Mouse (Mus musculus): ENCODE results near the gene Sox9.

Gene Sox9

DNA sequence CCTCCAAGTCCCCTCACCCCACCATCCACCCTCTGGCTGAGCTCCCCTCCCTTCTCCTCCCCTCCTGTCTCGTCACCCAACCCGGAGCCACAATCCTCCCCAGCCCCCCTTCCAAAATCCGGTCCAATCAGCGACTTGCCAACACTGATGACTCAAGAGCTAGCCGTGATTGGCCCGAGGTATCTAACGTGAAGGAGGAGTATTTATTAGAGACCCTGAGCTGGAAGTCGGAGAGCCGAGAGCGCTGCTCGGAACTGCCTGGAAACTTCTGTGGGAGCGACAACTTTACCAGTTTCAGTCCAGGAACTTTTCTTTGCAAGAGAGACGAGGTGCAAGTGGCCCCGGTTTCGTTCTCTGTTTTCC lies at the start of gene Sox9:
Gene Sox9, plus strand, starts transcription at position 231 of the 363 bp plus-strand sequence.
- WGBS: under 1% methylated on average over 15 of the region's 15 CpGs

DNA sequence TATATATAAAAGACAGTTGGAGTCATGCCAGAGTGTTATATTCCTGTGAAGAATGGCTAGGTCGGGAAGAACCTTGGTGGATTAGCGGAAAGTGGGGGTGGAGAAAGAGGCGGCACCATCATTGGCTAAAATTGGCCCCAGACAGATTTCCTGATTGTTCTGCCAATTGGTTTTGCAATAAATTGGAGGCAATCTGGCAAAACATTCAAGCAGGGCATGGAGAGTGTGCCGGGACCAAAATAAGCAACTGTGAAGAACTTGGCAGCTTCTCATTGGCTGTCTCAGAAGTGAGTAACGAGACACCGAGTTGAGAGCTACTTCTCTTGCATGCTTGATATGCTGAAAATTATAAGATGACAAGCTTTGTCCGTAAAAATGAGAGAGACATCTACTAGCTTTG lies 49.6 kb upstream of the Sox9 start:
- WGBS: 38% methylated on average over 7 of the region's 7 CpGs

DNA sequence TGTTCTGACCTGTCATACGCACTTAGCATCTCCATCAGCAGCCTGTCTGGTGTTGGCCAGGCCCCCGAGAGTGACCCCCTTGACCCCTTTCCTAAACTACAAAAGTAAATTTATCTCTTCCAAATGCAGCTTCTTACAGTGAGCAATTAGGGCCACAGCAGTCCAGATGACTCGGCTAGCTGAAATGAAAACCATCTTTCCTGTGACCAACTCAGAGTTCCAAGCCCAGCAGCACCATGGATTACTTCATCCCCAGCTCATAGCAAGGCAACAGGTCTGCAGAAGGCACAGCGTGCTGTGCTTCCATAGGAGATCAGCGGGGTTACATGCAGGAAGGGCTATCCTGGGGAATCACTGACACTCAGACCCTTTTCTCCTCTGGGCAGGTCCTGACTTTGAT lies 45.0 kb upstream of the Sox9 start:
- WGBS: 82% methylated on average over 5 of the region's 5 CpGs

DNA sequence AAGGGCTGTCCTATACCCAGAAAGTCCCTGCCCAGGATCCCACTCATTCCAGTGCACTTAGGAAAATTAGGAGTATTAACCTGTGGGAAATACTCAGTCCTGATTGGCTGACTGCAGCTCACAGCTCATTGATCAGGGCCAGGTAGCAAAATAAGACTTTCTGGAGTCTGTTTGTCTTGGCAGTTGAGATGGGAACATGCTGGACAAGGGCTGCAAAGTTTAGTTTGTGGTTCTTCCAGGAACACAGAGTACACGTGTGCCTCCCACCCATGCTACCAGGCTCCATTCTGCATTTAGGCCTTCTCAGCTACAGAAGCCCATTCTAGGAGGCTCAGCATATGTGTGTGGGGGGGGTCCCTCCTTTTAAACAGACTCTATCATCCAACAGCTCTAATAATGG lies 42.3 kb upstream of the Sox9 start:
- 97% methylated on average over 1 of the region's 1 CpGs for WGBS

DNA sequence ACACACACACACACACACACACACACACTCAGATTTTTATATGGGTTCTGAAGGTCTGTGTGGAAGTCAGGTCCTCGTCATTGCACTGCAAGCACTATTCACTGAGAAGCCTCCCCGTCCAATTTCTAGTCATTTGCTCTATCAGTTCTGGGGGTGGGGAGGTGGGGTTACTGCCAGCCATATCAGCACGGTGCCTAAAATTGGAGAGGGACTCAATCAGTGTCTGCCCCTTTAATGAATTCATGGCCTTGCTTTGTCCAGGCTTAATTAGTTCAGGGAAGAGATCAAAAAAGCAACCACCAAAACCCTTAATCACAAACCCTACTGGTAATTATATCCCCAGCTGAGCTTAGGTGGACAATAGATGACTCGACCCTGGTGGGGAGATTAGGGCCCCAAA lies 25.5 kb upstream of the Sox9 start:
- 65% methylated on average over 4 of the region's 4 CpGs for WGBS

DNA sequence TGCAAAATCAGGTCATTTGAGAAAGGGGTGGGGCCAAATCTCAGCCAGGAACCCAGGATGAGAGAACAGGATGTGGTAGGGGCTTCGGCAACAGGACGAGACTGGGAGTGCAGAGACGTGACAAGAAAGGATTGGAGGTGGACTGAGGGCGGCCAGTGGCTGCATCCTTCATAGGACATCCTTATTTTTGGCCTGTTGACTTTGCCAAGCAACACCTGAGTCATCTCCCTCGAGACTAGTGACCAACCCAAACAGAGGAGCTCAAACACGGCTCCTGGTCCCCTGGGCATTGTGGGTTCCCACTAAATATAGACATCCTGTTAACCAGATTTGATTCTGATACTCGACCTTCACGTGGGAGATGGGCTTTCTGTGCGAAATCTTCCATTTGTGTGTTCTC lies 24.0 kb upstream of the Sox9 start:
- 57% methylated on average over 9 of the region's 9 CpGs for WGBS

DNA sequence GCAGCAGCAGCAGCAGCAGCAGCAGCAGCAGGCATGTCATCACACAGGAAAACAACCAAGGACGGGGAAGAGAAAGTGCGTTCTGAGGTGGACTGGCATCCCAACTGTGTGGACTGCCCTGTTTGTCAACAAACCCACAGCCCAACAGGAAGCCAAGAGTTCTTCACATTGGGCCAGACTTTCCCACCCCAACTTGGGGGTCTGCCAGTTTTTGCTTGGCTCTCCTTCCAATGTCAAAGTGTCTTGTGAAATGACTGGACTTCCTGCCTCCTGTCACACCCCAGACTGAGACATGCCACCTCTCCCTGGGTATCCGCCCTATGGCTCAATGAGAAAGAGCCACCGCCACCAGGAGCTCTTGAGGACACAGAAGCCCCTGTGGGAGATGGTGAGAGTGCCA lies 15.1 kb upstream of the Sox9 start:
- 78% methylated on average over 4 of the region's 4 CpGs for WGBS

DNA sequence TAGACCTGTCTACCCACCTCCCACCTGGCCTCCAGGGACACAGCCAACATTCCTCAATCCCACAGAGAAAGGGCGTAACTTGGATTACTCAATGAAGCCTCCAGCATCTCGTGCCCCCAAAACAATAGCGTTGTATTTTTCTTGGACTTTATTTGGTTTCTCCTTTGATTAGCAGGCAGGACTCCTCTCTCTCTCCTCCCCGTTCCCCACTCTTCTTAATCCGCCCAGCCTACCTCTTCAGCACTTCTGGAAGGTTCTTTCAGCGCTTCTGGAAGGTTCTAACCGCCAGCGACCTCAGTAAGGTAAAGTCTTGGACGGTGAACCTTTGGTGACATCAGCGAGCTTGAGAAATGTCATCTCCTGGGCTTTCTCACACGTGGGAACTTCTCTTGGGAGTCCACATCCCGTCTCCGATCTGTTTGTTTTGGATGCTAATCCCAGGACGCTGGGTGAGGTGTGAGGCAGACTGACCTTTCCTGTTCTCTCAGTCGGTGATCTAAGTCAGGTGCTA lies 14.4 kb upstream of the Sox9 start:
- WGBS: 86% methylated on average over 15 of the region's 15 CpGs

DNA sequence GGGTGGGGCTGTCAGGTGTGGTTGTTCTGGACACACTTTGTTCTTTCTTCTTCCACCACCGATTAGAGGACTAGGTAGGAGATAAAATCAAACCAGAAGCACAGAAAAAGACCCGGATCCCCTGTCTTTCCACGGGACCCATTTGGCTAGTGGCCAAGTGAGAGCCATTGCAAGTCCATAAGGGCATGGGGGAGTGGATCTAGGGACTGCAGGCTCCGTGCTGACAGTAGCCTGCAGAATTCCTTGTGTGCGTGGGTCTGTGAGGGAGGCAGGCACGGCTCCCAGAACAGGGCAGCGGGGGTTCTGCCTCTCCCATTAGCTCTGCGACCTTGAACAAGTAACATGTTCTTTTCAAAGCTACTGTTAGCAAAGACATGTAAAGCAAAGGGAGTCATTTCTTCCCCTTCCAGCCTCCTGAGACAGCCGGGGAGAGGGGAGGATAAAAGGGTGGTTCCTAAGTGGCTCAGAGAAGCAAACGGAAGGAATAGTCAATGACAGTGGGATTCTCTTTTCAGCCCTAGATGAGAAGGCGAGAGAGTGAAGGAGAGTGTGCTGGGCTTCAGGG lies 9.2 kb upstream of the Sox9 start:
- 42% methylated on average over 11 of the region's 11 CpGs for WGBS

DNA sequence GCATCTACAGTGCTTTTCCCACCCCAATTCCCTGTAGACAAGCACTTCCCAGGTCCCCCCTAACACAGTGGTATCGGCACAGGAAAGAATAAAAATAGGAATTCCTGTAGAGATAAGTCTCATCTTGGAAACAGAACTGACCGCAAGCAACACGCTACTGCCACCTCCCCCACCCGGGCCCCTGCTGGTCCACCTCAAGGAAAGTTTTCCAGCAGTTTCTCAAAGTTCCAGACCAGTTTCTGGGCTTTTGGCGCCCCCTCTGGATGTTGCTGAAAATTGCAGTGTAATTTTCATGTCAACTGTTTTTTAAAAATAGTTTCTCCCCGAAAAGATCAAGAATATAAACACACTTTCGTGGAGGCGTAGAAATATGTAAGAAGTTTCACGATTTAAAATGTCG lies 2.3 kb upstream of the Sox9 start:
- WGBS: 2% methylated on average over 10 of the region's 10 CpGs

DNA sequence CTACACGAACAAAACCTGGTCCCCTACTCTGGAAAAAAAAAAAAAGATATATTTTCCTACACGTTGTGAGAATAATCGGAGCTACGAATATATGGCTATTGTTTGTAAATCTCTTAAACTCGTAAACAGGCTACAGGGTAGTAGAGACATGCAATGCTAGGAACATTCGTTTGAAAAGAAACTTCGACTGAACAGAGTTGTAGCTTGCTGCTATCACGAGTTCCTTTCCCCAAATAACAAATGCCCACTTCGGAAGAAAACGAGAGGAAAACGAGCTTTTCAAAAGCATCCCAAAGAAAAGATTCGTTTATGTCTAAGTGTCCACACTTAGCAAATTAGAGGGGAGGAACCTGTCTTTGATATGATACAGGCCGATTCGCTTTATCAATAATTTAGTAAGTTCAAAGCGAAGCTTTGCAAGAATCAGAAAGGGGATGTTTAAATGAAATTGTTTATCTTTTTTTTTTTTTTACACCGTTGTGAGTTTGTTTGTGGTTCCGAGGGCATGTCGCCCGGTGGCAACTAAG lies 1.6 kb upstream of the Sox9 start:
- 14% methylated on average over 19 of the region's 19 CpGs for WGBS

DNA sequence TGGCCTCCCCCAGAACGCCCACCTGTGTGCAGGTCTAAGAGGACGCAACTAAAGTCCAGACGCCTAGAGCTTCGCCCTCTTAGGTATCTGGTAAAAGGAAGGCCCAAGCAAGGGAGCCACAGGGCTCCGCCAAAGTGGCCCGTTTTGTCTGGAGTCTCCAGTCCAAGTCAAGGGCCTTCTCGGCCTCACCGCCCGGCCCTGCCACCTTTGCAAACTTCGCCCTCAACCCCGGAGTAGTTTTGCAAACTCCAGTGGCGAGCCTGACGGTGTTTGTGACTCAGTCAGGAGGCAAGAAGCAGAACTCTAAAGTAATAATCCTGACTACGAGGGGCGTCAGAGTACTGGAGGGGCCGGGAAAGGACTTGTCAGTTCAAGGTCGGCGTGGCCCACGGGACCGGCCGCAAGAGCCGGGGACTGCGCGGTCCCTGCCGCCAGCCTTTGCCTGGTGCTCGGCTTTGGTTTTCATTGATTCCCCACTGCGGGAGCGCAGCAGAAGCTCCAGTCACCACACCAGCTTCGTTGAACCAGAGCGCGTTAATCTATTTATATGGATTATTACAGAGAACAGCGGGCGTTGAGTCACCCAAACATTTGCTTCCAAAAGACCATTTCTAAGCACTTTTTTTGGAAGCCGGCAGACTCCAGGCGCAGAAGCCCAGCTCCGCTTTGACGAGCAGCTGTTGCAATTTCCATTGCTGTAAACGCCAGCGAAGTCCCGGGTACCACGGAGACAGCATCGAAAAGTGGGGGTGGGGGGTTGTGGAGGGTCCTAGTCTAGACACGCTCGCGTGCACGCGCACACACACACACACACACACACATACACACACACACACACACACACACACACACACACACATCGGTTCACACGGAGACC lies 751 bp upstream of the Sox9 start:
- 3% methylated on average over 49 of the region's 49 CpGs for WGBS

DNA sequence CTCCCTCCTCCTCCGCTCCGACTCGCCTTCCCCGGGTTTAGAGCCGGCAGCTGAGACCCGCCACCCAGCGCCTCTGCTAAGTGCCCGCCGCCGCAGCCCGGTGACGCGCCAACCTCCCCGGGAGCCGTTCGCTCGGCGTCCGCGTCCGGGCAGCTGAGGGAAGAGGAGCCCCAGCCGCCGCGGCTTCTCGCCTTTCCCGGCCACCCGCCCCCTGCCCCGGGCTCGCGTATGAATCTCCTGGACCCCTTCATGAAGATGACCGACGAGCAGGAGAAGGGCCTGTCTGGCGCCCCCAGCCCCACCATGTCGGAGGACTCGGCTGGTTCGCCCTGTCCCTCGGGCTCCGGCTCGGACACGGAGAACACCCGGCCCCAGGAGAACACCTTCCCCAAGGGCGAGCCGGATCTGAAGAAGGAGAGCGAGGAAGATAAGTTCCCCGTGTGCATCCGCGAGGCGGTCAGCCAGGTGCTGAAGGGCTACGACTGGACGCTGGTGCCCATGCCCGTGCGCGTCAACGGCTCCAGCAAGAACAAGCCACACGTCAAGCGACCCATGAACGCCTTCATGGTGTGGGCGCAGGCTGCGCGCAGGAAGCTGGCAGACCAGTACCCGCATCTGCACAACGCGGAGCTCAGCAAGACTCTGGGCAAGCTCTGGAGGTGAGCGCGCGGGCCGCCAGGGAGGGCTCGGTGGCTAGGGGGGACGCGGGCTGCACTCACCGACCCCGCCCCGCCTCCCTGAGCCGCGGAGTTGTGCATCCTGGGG lies 515 bp downstream of the Sox9 start:
- WGBS: under 1% methylated on average over 75 of the region's 75 CpGs

DNA sequence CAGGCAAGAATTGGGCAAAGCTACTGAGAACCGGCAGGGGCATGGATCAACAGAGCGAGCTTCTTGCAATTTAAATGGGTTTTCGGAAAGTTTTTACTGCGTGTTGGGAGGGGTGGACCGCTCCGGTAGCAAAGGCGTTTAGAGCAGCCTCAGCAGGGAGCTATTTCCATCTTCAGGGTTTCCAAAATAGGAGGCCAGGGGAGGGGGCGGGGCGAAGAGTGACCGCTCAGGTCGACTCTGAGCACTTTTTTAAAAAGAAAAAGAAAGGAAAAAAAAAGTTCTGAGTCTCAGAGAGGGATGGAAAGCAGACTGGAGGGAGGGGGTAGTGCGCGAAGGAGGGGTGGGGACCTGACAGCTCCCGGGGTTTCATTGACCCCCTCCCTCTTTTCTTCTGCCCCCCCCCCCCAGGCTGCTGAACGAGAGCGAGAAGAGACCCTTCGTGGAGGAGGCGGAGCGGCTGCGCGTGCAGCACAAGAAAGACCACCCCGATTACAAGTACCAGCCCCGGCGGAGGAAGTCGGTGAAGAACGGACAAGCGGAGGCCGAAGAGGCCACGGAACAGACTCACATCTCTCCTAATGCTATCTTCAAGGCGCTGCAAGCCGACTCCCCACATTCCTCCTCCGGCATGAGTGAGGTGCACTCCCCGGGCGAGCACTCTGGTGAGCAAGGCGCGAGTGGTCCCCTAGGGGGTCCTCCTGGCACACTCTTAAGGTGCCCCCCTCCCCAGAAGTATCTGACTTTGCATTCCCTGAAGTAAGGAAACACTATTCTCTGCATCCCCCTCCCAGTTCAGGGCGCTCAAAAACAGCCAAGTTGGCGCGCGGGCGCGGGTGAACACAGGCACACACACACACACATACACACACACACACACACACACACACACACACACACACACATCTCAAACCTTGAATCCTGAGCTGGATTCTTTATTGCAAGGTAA lies 1.6 kb downstream of the Sox9 start:
- 4% methylated on average over 42 of the region's 42 CpGs for WGBS

DNA sequence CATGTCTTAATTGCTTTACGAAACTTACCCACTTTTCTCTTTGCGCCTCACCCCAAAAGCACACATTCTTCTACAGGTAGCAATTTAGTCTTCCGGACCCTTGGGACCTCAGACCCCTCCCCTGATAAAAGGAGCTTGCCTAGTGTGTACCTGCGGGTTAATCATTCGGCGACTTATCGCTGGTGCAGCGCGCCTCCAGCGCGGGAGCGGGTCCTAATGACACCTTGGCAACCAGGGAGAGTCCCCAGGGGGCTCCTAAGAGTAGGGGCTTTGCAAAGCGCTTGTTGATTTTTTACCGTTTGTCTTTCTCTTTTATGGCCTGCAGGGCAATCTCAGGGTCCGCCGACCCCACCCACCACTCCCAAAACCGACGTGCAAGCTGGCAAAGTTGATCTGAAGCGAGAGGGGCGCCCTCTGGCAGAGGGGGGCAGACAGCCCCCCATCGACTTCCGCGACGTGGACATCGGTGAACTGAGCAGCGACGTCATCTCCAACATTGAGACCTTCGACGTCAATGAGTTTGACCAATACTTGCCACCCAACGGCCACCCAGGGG lies 2.4 kb downstream of the Sox9 start:
- WGBS: 11% methylated on average over 30 of the region's 30 CpGs

DNA sequence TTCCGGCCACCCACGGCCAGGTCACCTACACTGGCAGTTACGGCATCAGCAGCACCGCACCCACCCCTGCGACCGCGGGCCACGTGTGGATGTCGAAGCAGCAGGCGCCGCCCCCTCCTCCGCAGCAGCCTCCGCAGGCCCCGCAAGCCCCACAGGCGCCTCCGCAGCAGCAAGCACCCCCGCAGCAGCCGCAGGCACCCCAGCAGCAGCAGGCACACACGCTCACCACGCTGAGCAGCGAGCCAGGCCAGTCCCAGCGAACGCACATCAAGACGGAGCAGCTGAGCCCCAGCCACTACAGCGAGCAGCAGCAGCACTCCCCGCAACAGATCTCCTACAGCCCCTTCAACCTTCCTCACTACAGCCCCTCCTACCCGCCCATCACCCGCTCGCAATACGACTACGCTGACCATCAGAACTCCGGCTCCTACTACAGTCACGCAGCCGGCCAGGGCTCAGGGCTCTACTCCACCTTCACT lies 2.9 kb downstream of the Sox9 start:
- 19% methylated on average over 34 of the region's 34 CpGs for WGBS

DNA sequence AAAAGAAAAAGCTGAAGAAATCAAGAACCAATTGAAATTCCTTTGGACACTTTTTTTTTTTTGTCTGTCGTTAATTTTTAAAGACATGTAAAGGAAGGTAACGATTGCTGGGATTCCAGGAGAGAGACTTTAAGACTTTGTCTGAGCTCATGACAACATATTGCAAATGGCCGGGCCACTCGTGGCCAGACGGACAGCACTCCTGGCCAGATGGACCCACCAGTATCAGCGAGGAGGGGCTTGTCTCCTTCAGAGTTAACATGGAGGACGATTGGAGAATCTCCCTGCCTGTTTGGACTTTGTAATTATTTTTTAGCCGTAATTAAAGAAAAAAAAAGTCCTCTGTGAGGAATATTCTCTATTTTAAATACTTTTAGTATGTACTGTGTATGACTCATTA lies 3.6 kb downstream of the Sox9 start:
- WGBS: 41% methylated on average over 8 of the region's 8 CpGs

DNA sequence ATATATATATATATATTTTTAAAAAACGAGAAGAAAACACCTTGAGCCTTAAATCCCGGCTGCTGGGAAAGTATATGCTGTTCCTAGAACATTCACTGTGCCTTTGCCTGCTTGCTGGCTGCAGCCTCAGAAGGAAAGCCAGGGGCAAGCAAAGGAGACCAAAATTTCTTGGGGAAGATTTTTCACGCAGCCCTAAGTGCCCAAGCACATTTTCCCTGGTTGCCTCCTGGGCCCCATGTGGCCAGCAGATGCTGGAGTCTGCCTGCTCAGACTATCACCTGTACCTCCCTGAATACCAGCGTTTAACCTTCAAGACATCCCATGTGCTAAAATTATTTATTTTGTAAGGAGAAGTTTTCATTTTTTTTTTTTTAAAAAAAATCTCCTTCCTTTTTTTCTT lies 4.4 kb downstream of the Sox9 start:
- WGBS: 58% methylated on average over 4 of the region's 4 CpGs

DNA sequence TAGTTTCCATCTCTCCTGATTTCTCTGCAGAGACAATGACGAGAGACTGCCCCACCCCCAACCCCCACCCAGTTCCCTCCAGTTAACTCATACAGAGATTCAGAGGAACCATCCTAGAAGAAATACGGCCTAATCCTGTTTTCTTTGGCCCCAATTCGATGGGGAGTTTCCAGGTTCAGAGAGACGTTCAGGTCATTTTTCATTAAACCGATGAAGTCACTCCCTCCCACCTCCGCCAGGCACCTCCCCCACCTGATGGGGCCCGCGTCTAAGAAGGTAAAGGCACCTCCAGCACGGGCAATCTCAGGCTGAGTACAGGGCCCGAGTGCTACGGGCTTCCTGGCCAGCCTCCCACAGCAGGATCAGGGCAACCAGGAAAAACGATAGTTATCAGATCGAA lies 6.3 kb downstream of the Sox9 start:
- 52% methylated on average over 13 of the region's 13 CpGs for WGBS

DNA sequence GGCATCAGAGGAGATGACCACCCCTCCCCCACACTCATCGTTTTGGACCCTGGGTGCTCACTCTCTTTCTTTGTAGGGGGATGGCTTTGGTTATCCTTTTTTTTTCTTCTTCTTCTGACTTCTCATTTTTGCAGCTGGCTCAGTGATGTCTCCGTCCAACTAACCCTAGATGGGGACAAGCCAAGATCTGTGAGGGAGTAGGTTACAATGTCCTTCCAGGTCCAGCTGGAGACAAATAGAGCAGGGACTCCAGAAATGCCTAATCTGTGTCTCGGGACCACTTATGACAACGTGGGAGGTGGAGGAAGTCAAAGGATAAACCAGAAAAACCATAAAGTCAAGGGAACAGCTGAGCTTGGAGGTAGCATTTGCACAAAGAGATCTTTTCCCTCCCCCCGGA lies 14.4 kb downstream of the Sox9 start:
- WGBS: 91% methylated on average over 5 of the region's 5 CpGs

Measured in cerebral cortex, adult 2 months (tissue).